Mouse (Mus musculus): ENCODE results near the gene Dhrs7c.

GRCm38 (mm10) chr11:67858518-67858917 lies 60.5 kb downstream of the Dhrs7c start:
- TF ChIP-seq HCFC1 (IDR thresholded peaks at IDR 0.05; ENCODE audit: borderline replicate concordance, insufficient read depth, low read length) (no peak), ZC3H11A (IDR thresholded peaks at IDR 0.05; ENCODE audit: borderline replicate concordance, low read depth, low read length) (no peak), CHD2 (IDR thresholded peaks at IDR 0.05; ENCODE audit: low read depth, low read length) (no peak), ZNF384 (IDR thresholded peaks at IDR 0.05; ENCODE audit: low read depth, low read length) (no peak), MAFK (IDR thresholded peaks at IDR 0.05; ENCODE audit: insufficient read depth, low read depth, low read length) (no peak)
